Mouse (Mus musculus) midbrain, postnatal 0 days (tissue): ENCODE data around the gene Plbd2. TPM values are rescaled to one million over a fixed set of nuclear protein-coding genes. Genes with fewer than 3 reads are reported as not detected.

ENCODE experiments used
- ATAC-seq: fragments of 200-750 bp; cut with Nextera tagmentation; 2 replicates; pipeline ENCODE4 v1.8.0; 2017; ENCODE audit warnings: moderate number of reproducible peaks, mild to moderate bottlenecking, moderate TSS enrichment, moderate library complexity; ENCODE audit not compliant: low FRiP score
- DNase-seq: peaks from one replicate; pipeline ENCODE4 v3.0.0-alpha.2; 2015; ENCODE audit warnings: low spot score
- H3K27ac ChIP-seq: fragments of 300-500 bp; sonication (generic); 2 replicates; pipeline ENCODE4 v1.5.1; 2014; ENCODE audit warnings: low read depth, mild to moderate bottlenecking, low read length, mixed read lengths
- H3K27me3 ChIP-seq: fragments of 300-500 bp; sonication (generic); 2 replicates; pipeline ENCODE4 v1.6.1; 2014; ENCODE audit warnings: low read length, control low read depth, mixed read lengths; ENCODE audit not compliant: insufficient read depth
- H3K36me3 ChIP-seq: fragments of 300-500 bp; sonication (generic); 2 replicates; pipeline ENCODE4 v1.6.1; 2014; ENCODE audit warnings: low read length, control low read depth, mixed read lengths; ENCODE audit not compliant: insufficient read depth
- H3K4me1 ChIP-seq: fragments of 300-500 bp; sonication (generic); 2 replicates; pipeline ENCODE4 v1.6.1; 2014; ENCODE audit warnings: mild to moderate bottlenecking, control low read depth, antibody characterized with exemption, low read length, mixed read lengths; ENCODE audit not compliant: insufficient read depth
- H3K4me2 ChIP-seq: fragments of 300-500 bp; sonication (generic); 2 replicates; pipeline ENCODE4 v1.6.1; 2014; ENCODE audit warnings: low read depth, mild to moderate bottlenecking, low read length, mixed read lengths; ENCODE audit not compliant: poor library complexity, severe bottlenecking
- H3K4me3 ChIP-seq: fragments of 300-500 bp; sonication (generic); 2 replicates; pipeline ENCODE4 v1.5.1; 2014; ENCODE audit warnings: low read depth, mild to moderate bottlenecking, low read length, moderate library complexity
- H3K9ac ChIP-seq: fragments of 300-500 bp; sonication (generic); replicated peaks from 2 replicates; pipeline ENCODE4 v1.6.1; 2014; ENCODE audit warnings: mild to moderate bottlenecking, low read length, moderate library complexity, mixed read lengths; ENCODE audit not compliant: poor library complexity, severe bottlenecking
- H3K9me3 ChIP-seq: fragments of 300-500 bp; sonication (generic); 2 replicates; pipeline ENCODE4 v1.6.1; 2016; ENCODE audit warnings: low read length, control low read depth
- CTCF ChIP-seq: IDR thresholded peaks from 2 replicates; pipeline ENCODE4 v1.5.1; 2016; ENCODE audit warnings: antibody characterized with exemption, mild to moderate bottlenecking
- WGBS: fragments of 180-500 bp; shearing (Covaris S2); extraction: QIAGEN DNeasy Blood & Tissue Kit; methylation state at CpG from one replicate; pipeline ENCODE4 v1.1.7; 2014; 5-methylcytosine and 5-hydroxymethylcytosine counted together
- polyA plus RNA-seq: library from polyadenylated mRNA; unstranded; fragments of >200 nt; fragmentation: Nextera tagmentation; extraction: Ambion mirVana; gene quantifications from 2 replicates; pipeline ENCODE4 v1.2.1, GENCODE M21; 2015
- total RNA-seq: library from RNA; depleted of rRNA; stranded (reverse); fragments of >200 nt; gene quantifications from 2 replicates; pipeline ENCODE4 v1.2.3, GENCODE M21; 2014

Plbd2 gene
- total and polyA plus RNA-seq, 2 experiments from 2014 or later = 26.7 to 49.9 TPM

DNA sequence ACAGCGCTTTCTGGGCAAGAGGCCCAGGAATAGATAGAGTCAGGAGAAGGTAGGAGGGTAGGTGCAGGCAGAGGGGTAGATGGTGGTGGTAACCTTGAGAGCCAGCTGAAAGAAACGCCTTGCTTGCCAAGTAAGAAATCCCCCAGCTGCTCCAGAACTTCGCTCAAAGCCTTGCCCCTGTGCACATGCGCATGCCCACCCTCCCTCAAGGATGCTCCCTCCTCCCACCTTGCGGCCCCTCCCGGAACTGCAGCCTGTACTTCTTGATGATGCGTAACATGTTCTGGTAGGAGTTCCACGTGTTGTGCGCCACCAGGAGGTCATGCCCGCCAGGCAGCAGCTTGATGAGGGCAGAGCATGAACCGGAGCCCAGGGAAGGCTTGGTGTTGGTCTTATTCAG, 11.0 kb downstream of the Plbd2 start:
- H3K27ac ChIP-seq = no peak overlapping the region
- H3K4me3 ChIP-seq = no peak overlapping the region
- no peaks in the 10 kb centered on the region for H3K27me3 ChIP-seq
- ATAC-seq (no peak), DNase-seq (peak; percentile 53)
- TF ChIP-seq CTCF = peak; percentile 73
- 59% methylated on average over 11 of the region's 11 CpGs for WGBS
- no peak overlapping the region for H3K4me2 ChIP-seq
- no peak overlapping the region for H3K9ac ChIP-seq
- H3K9me3 ChIP-seq = no peaks in the 10 kb centered on the region
- peaks cover 25% of the 10 kb centered on the region for H3K36me3 ChIP-seq
- no peaks in the 10 kb centered on the region for H3K4me1 ChIP-seq

DNA sequence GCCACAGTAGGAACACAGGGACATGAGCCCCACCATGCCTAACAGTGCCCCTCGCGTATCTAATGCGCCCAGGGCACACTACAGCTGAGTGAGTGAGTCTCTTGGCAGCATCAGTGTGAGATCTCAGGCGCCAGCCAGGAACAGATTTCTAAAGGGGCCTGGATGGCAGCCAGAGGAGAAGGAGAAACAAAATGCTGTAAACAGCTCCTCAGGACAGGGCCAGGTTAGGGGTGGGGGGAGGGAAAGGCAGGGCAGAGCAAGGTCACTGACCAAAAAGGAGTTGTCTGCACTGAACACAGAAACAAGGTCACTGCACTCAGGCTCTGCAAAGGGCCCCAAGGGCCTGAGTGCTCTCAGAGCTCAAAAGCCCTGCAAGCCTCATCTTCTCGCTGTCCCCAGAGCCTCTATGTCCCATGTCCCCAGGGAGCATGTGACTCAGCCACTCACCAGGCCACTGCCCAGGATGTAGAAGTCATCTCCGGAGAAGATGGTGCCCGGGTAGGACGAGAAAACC, 12.7 kb downstream of the Plbd2 start:
- Histone ChIP-seq H3K4me3 (no peak overlapping the region), H3K9ac (no peak overlapping the region), H3K36me3 (peaks cover 34% of the 10 kb centered on the region), H3K27ac (no peak overlapping the region; the same call in 1 of the 2 replicates), H3K9me3 (no peaks in the 10 kb centered on the region), H3K4me1 (no peaks in the 10 kb centered on the region), H3K4me2 (no peak overlapping the region), H3K27me3 (no peaks in the 10 kb centered on the region)
- 78% methylated on average over 8 of the region's 8 CpGs for WGBS
- DNase-seq (peak; percentile 76), ATAC-seq (no peak; the same call in 1 of the 2 replicates)
- no peak for TF ChIP-seq CTCF

DNA sequence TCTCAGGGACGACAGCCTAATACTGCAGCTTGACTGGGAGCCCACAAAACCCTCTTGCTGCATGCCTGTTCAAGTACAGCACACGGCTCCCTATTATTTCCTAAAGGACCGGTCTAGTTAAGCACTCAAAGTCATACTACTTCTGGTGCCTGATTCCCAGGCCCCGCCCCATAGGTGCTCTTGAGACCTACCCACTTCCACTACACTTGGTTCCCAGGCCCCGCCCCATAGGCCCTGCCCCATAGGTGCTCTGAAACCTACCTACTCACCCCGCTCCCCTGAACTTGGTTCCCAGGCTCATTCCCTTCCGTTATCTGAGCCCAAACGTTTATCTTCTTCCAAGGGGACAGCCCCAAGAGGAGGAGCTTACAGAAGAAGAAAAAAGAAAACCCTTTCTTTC, 15.6 kb downstream of the Plbd2 start:
- Histone ChIP-seq H3K4me3 (no peak overlapping the region), H3K27me3 (no peaks in the 10 kb centered on the region), H3K9ac (no peak overlapping the region), H3K36me3 (peaks cover 45% of the 10 kb centered on the region), H3K4me1 (no peaks in the 10 kb centered on the region), H3K9me3 (no peaks in the 10 kb centered on the region), H3K4me2 (no peak overlapping the region), H3K27ac (no peak overlapping the region)
- DNase-seq (no peak), ATAC-seq (no peak)
- no peak for TF ChIP-seq CTCF
- 87% methylated on average over 8 of the region's 8 CpGs for WGBS

DNA sequence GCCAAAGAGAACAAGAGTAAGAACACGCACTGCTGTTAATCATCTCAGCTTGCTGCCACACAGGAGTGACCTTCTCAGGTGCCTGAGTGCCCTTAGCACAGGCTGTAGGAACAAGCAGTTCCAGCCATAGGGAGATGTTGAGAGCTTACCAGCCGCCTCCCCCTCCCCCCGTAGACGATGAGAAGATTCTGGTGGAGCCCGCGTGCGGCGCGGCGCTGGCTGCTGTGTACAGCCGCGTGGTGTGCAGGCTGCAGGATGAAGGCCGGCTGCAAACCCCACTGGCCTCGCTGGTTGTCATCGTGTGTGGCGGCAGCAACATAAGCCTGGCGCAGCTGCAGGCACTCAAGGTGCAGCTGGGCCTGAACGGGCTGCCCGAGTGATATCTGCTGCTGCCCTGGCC, 20.0 kb downstream of the Plbd2 start:
- H3K4me3 ChIP-seq = no peak overlapping the region
- no peak for TF ChIP-seq CTCF
- H3K36me3 ChIP-seq = peaks cover 37% of the 10 kb centered on the region
- no peaks in the 10 kb centered on the region for H3K4me1 ChIP-seq
- H3K9ac ChIP-seq = no peak overlapping the region
- no peak overlapping the region for H3K4me2 ChIP-seq
- H3K9me3 ChIP-seq = no peaks in the 10 kb centered on the region
- no peak overlapping the region for H3K27ac ChIP-seq
- H3K27me3 ChIP-seq = no peaks in the 10 kb centered on the region
- ATAC-seq (no peak), DNase-seq (no peak)
- WGBS = 87% methylated on average over 19 of the region's 19 CpGs

DNA sequence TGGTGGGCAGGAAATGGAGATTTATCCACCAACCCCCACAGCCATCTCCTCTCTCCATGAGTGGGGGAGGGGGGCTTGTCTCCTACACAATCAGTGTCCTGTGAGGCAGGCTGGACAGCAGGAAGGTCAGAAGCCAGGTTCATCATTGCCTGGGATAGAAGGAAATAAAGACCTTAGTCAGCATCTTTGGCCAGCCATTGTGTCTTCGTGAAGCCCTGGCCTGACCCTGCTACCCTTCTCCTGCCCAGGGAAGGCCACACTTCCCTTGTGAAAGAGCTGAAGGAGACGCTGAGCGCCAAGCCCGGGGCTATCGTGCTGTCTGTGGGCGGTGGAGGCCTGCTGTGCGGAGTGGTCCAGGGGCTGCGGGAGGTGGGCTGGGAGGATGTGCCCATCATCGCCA, 22.2 kb downstream of the Plbd2 start:
- DNase-seq = no peak
- H3K9me3 ChIP-seq = no peaks in the 10 kb centered on the region
- 63% methylated on average over 9 of the region's 9 CpGs for WGBS

DNA sequence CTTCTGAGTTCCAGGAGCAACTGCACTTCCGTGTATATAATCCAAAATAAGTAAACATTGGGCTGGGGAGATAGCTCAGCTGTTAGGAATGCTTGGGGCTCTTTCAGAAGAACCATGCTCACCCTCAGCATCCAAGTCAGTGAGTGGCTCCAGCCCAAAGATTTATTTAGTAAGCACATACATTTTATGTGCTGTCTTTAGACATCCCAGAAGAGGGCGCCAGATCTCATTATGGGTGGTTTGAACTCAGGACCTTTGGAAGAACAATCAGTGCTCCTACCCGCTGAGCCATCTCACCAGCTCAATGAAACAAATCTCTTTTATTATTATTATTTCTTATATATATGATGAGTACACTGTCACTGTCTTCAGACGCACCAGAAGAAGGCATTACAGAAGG, 23.9 kb downstream of the Plbd2 start:
- Histone ChIP-seq H3K27ac (no peak overlapping the region), H3K27me3 (no peaks in the 10 kb centered on the region), H3K4me1 (no peaks in the 10 kb centered on the region), H3K4me3 (no peak overlapping the region), H3K4me2 (no peak overlapping the region), H3K36me3 (peaks cover 12% of the 10 kb centered on the region), H3K9ac (no peak overlapping the region), H3K9me3 (no peaks in the 10 kb centered on the region)
- 73% methylated on average over 4 of the region's 4 CpGs for WGBS
- no peak for DNase-seq
- no peak for ATAC-seq
- peak; percentile 13; the same call in 1 of the 2 replicates for TF ChIP-seq CTCF

More for the DNA sequence above, 22.2 kb downstream of the Plbd2 start:
- no peak overlapping the region for H3K27ac ChIP-seq
- H3K9ac ChIP-seq = no peak overlapping the region
- H3K4me3 ChIP-seq = no peak overlapping the region
- H3K4me1 ChIP-seq = no peaks in the 10 kb centered on the region
- peaks cover 27% of the 10 kb centered on the region for H3K36me3 ChIP-seq
- ATAC-seq = no peak
- TF ChIP-seq CTCF = no peak
- H3K4me2 ChIP-seq = no peak overlapping the region
- no peaks in the 10 kb centered on the region for H3K27me3 ChIP-seq
